Mouse (Mus musculus): ENCODE data around the gene Prnp. TPM values are rescaled to one million over a fixed set of nuclear protein-coding genes. Genes with fewer than 3 reads are reported as not detected.
A peak's percentile ranks its signal among the peaks of the same experiment; 100 is the strongest.

Gene Prnp
- total and polyA plus RNA-seq, 3 experiments = 18.3 to 24.0 TPM; not detected in 1

DNA sequence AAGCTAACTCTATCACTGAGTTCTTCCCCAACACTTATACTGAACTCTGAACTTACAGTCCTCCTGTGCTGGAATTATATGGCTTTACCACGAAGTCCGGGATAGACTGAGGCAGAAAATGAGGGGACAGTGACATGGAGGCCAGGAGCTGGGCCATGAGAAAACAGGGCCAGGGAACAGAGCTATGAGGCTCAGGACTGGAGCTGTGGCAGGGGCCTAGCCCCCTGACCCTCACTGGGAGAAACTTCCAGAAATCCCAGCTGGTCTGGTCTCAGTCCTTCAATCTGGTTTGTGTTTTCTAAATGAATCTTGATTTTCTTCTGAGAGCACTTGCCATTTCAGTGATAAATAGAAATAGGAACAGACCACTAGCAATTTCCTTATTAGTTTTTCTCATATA is 24.5 kb downstream of the Prnp start:
- H3K27me3 ChIP-seq (ENCODE audit: control insufficient read depth in 1 of 2, insufficient read depth in 2 of 2, low read length in 2 of 2) = no peaks in the 10 kb centered on the region
- no peaks in the 10 kb centered on the region for H3K36me3 ChIP-seq (ENCODE audit: control insufficient read depth in 1 of 2, insufficient read depth in 2 of 2, low read length in 2 of 2)
- TF ChIP-seq POLR2AphosphoS2 (IDR thresholded peaks at IDR 0.05; ENCODE audit: low read length) (no peak), UBTF (IDR thresholded peaks at IDR 0.05; ENCODE audit: borderline replicate concordance, insufficient read depth, low read depth, low read length) (no peak), MEF2A (IDR thresholded peaks at IDR 0.05; ENCODE audit: extremely low read depth, insufficient replicate concordance, low read depth, low read length, poor library complexity, severe bottlenecking) (no peak), CTCF (IDR thresholded peaks at IDR 0.05 in 2 of 3, conservative IDR thresholded peaks at IDR 0.05 in 1 of 3; ENCODE audit: control insufficient read depth in 1 of 3, insufficient read depth in 1 of 3, low read depth in 2 of 3, low read length in 3 of 3, poor library complexity in 1 of 3, severe bottlenecking in 1 of 3) (no peak), USF2 (IDR thresholded peaks at IDR 0.05; ENCODE audit: borderline replicate concordance in 1 of 2, insufficient read depth in 1 of 2, low read depth in 1 of 2, low read length in 2 of 2) (no peak), NRF1 (IDR thresholded peaks at IDR 0.05; ENCODE audit: insufficient read depth, low read depth, low read length, poor library complexity, severe bottlenecking) (no peak), MYC (IDR thresholded peaks at IDR 0.05; ENCODE audit: low read depth, low read length) (no peak), ELF1 (IDR thresholded peaks at IDR 0.05; ENCODE audit: low read depth, low read length) (no peak), ZC3H11A (IDR thresholded peaks at IDR 0.05; ENCODE audit: low read depth, low read length) (no peak), MAFK (IDR thresholded peaks at IDR 0.05; ENCODE audit: borderline replicate concordance, low read depth, low read length) (no peak), RAD21 (IDR thresholded peaks at IDR 0.05; ENCODE audit: low read depth, low read length) (no peak), BHLHE40 (IDR thresholded peaks at IDR 0.05; ENCODE audit: borderline replicate concordance, low read depth, low read length) (no peak), NELFE (IDR thresholded peaks at IDR 0.05; ENCODE audit: low read depth, low read length) (no peak), JUND (IDR thresholded peaks at IDR 0.05; ENCODE audit: low read depth, low read length) (no peak), SIN3A (IDR thresholded peaks at IDR 0.05; ENCODE audit: low read length) (no peak), SMC3 (IDR thresholded peaks at IDR 0.05; ENCODE audit: low read depth, low read length) (no peak)
- no peaks in the 10 kb centered on the region for H3K4me1 ChIP-seq (ENCODE audit: control insufficient read depth in 1 of 2, insufficient read depth in 2 of 2, low read length in 2 of 2)
- H3K27ac ChIP-seq (ENCODE audit: control insufficient read depth, low read depth, low read length) = no peak overlapping the region
- H3K9me3 ChIP-seq (replicated peaks; ENCODE audit: insufficient read depth, low read length) = no peaks in the 10 kb centered on the region
- no peaks in the 10 kb centered on the region for H3K79me2 ChIP-seq (ENCODE audit: control insufficient read depth, insufficient read depth, low read length, poor library complexity)
- no peak overlapping the region for H3K4me3 ChIP-seq (ENCODE audit: control insufficient read depth in 1 of 2, insufficient read depth in 1 of 2, low read depth in 2 of 2, low read length in 2 of 2)
- H3K9ac ChIP-seq (ENCODE audit: control insufficient read depth, low read depth, low read length, poor library complexity, severe bottlenecking) = no peak overlapping the region
- no peak for DNase-seq (ENCODE audit: low read depth, low spot score)

- peaks cover 0 to 5% of the 10 kb centered on the region in 2 experiments; a peak in 1 of 4 replicates for H3K36me3 ChIP-seq (ENCODE audit: control insufficient read depth in 1 of 2, insufficient read depth in 2 of 2, low read length in 2 of 2)
- no peaks in the 10 kb centered on the region for H3K79me2 ChIP-seq (ENCODE audit: control insufficient read depth, insufficient read depth, low read length, poor library complexity)
- TF ChIP-seq CTCF (IDR thresholded peaks at IDR 0.05 in 2 of 3, conservative IDR thresholded peaks at IDR 0.05 in 1 of 3; ENCODE audit: control insufficient read depth in 1 of 3, insufficient read depth in 1 of 3, low read depth in 2 of 3, low read length in 3 of 3, poor library complexity in 1 of 3, severe bottlenecking in 1 of 3) = peak in 2 of 3 experiments; percentile 7 to 35; a peak in 2 of 6 replicates
- TF ChIP-seq EP300 (IDR thresholded peaks at IDR 0.05; ENCODE audit: low read depth in 1 of 2, low read length in 2 of 2) = no peak
- peak; percentile 31 for TF ChIP-seq RAD21 (IDR thresholded peaks at IDR 0.05; ENCODE audit: low read depth, low read length)
- TF ChIP-seq POLR2A (IDR thresholded peaks at IDR 0.05; ENCODE audit: control insufficient read depth in 1 of 2, insufficient read depth in 1 of 2, low read depth in 1 of 2, low read length in 2 of 2, poor library complexity in 1 of 2) = no peak
- TF ChIP-seq TCF12 (IDR thresholded peaks at IDR 0.05; ENCODE audit: low read depth, low read length) = no peak
- TF ChIP-seq SMC3 (IDR thresholded peaks at IDR 0.05; ENCODE audit: low read depth, low read length) = peak; percentile 29; the same call in 1 of the 2 replicates
- no peak for TF ChIP-seq NELFE (IDR thresholded peaks at IDR 0.05; ENCODE audit: low read depth, low read length)
- no peak for TF ChIP-seq KAT2A (conservative IDR thresholded peaks at IDR 0.05; ENCODE audit: low read depth, low read length)
- DNase-seq (ENCODE audit: low read depth, low spot score) = peak; percentile 45
- H3K4me3 ChIP-seq (ENCODE audit: control insufficient read depth in 1 of 2, insufficient read depth in 1 of 2, low read depth in 2 of 2, low read length in 2 of 2) = no peak overlapping the region
- H3K4me1 ChIP-seq (ENCODE audit: control insufficient read depth in 1 of 2, insufficient read depth in 2 of 2, low read length in 2 of 2) = peaks cover 0 to 8% of the 10 kb centered on the region in 2 experiments; a peak in 2 of 4 replicates
- no peaks in the 10 kb centered on the region for H3K9me3 ChIP-seq (replicated peaks; ENCODE audit: insufficient read depth, low read length)
- no peaks in the 10 kb centered on the region for H3K27me3 ChIP-seq (ENCODE audit: control insufficient read depth in 1 of 2, insufficient read depth in 2 of 2, low read length in 2 of 2)
- H3K9ac ChIP-seq (ENCODE audit: control insufficient read depth, low read depth, low read length, poor library complexity, severe bottlenecking) = no peak overlapping the region
- no peak overlapping the region for H3K27ac ChIP-seq (ENCODE audit: control insufficient read depth, low read depth, low read length)
Measured at GRCm38 (mm10) chr2:131935390-131936105, 25.8 kb downstream of the Prnp start.
